Mouse (Mus musculus) bone marrow macrophage, adult 2 months (primary cell): ENCODE measurements around the gene Sbk1.

ENCODE experiments used
- CTCF ChIP-seq: IDR thresholded peaks from 2 replicates; pipeline ENCODE4 v1.5.1; 2012; ENCODE audit warnings: low read depth, mild to moderate bottlenecking, low read length, moderate library complexity
- POLR2A ChIP-seq: IDR thresholded peaks from 2 replicates; pipeline ENCODE4 v1.6.1; 2012; ENCODE audit warnings: mild to moderate bottlenecking, low read depth, low read length, borderline replicate concordance

GRCm38 (mm10) chr7:126289371-126289770 lies 17.0 kb downstream of the Sbk1 start:
- TF ChIP-seq POLR2A (no peak), CTCF (no peak)
